Mouse (Mus musculus) hindbrain, postnatal 0 days (tissue): ENCODE measurements at regions not wholly inside any gene's neighbourhood (a gene's known extent, or its start where the extent isn't known, plus 50 kb on each side); places are given as distances from the start of the nearest gene placed in this dataset.

ENCODE experiments used
- ATAC-seq: fragments of 200-750 bp; cut with Nextera tagmentation; 2 replicates; pipeline ENCODE4 v1.8.0; 2017; ENCODE audit warnings: mild to moderate bottlenecking, moderate TSS enrichment, moderate library complexity
- DNase-seq: peaks from one replicate; pipeline ENCODE4 v3.0.0-alpha.2; 2015; ENCODE audit warnings: low spot score
- H3K27ac ChIP-seq: fragments of 300-500 bp; sonication (generic); 2 replicates; pipeline ENCODE4 v1.5.1; 2014; ENCODE audit warnings: mild to moderate bottlenecking
- H3K27me3 ChIP-seq: fragments of 300-500 bp; sonication (generic); 2 replicates; pipeline ENCODE4 v1.6.1; 2014; ENCODE audit warnings: low read length, mixed read lengths; ENCODE audit not compliant: insufficient read depth
- H3K36me3 ChIP-seq: fragments of 300-500 bp; sonication (generic); 2 replicates; pipeline ENCODE4 v1.6.1; 2014; ENCODE audit warnings: low read length, mixed read lengths; ENCODE audit not compliant: insufficient read depth
- H3K4me1 ChIP-seq: fragments of 300-500 bp; sonication (generic); 2 replicates; pipeline ENCODE4 v1.6.1; 2014; ENCODE audit warnings: antibody characterized with exemption, low read length, mixed read lengths; ENCODE audit not compliant: insufficient read depth
- H3K4me2 ChIP-seq: fragments of 300-500 bp; sonication (generic); 2 replicates; pipeline ENCODE4 v1.6.1; 2014; ENCODE audit warnings: low read depth, mild to moderate bottlenecking, low read length, moderate library complexity, mixed read lengths
- H3K4me3 ChIP-seq: fragments of 300-500 bp; sonication (generic); 2 replicates; pipeline ENCODE4 v1.5.1; 2014; ENCODE audit warnings: low read length
- H3K9ac ChIP-seq: fragments of 300-500 bp; sonication (generic); replicated peaks from 2 replicates; pipeline ENCODE4 v1.6.1; 2014; ENCODE audit warnings: mild to moderate bottlenecking, low read length, moderate library complexity, mixed read lengths
- H3K9me3 ChIP-seq: fragments of 300-500 bp; sonication (generic); 2 replicates; pipeline ENCODE4 v1.6.1; 2016; ENCODE audit warnings: low read length, mixed read lengths
- CTCF ChIP-seq: IDR thresholded peaks from 2 replicates; pipeline ENCODE4 v1.5.1; 2016; ENCODE audit warnings: antibody characterized with exemption, control low read depth, low read depth
- WGBS: fragments of 180-500 bp; shearing (Covaris S2); extraction: QIAGEN DNeasy Blood & Tissue Kit; methylation state at CpG from one replicate; pipeline ENCODE4 v1.1.7; 2014; 5-methylcytosine and 5-hydroxymethylcytosine counted together

GRCm38 (mm10) chrX:57711914-57712313 is 208.4 kb upstream of the Gpr101 start:
- no peak overlapping the region for H3K4me3 ChIP-seq
- H3K9ac ChIP-seq, result no peak overlapping the region
- no peaks in the 10 kb centered on the region for H3K9me3 ChIP-seq
- no peaks in the 10 kb centered on the region for H3K27me3 ChIP-seq
- H3K36me3 ChIP-seq, result no peaks in the 10 kb centered on the region
- DNase-seq (no peak), ATAC-seq (no peak)
- H3K27ac ChIP-seq, result no peak overlapping the region
- no peak overlapping the region for H3K4me2 ChIP-seq
- no peak for TF ChIP-seq CTCF
- 58% methylated on average over 6 of the region's 6 CpGs for WGBS
- no peaks in the 10 kb centered on the region for H3K4me1 ChIP-seq

- H3K4me2 ChIP-seq, result 0 out of 2 replicates have a peak overlapping the region, but pooled peaks have one; percentile 3
- ATAC-seq (no peak), DNase-seq (peak; percentile 2)
- H3K4me3 ChIP-seq, result no peak overlapping the region
- H3K4me1 ChIP-seq, result no peaks in the 10 kb centered on the region
- WGBS, result 47% methylated on average over 12 of the region's 12 CpGs
- H3K9me3 ChIP-seq, result no peaks in the 10 kb centered on the region
- no peaks in the 10 kb centered on the region for H3K36me3 ChIP-seq
- H3K27me3 ChIP-seq, result no peaks in the 10 kb centered on the region
- no peak overlapping the region for H3K9ac ChIP-seq
- TF ChIP-seq CTCF, result no peak
- H3K27ac ChIP-seq, result no peak overlapping the region
Observed at GRCm38 (mm10) chrX:57709115-57709877, 205.7 kb upstream of the Gpr101 start.

- no peak for DNase-seq
- WGBS, result 38% methylated on average over 6 of the region's 6 CpGs
- no peaks in the 10 kb centered on the region for H3K9me3 ChIP-seq
- 0 out of 2 replicates have a peak overlapping the region, but pooled peaks have one; percentile 3 for H3K4me2 ChIP-seq
- no peak overlapping the region for H3K27ac ChIP-seq
- no peaks in the 10 kb centered on the region for H3K4me1 ChIP-seq
- no peak for TF ChIP-seq CTCF
- H3K4me3 ChIP-seq, result no peak overlapping the region
- no peak for ATAC-seq
- no peaks in the 10 kb centered on the region for H3K36me3 ChIP-seq
- H3K9ac ChIP-seq, result no peak overlapping the region
- H3K27me3 ChIP-seq, result no peaks in the 10 kb centered on the region
Observed at GRCm38 (mm10) chrX:57708501-57708900, 204.9 kb upstream of the Gpr101 start.

- Histone ChIP-seq H3K4me3 (no peak overlapping the region), H3K9me3 (no peaks in the 10 kb centered on the region), H3K4me2 (no peak overlapping the region), H3K4me1 (no peaks in the 10 kb centered on the region), H3K9ac (no peak overlapping the region), H3K27me3 (no peaks in the 10 kb centered on the region), H3K27ac (no peak overlapping the region), H3K36me3 (no peaks in the 10 kb centered on the region)
- ATAC-seq, result no peak
- TF ChIP-seq CTCF, result no peak
- no peak for DNase-seq
- 47% methylated on average over 7 of the region's 7 CpGs for WGBS
Observed at GRCm38 (mm10) chrX:57707932-57708331, 204.4 kb upstream of the Gpr101 start.

- Histone ChIP-seq H3K27me3 (no peaks in the 10 kb centered on the region), H3K9me3 (no peaks in the 10 kb centered on the region), H3K4me2 (no peak overlapping the region), H3K27ac (no peak overlapping the region), H3K4me3 (no peak overlapping the region), H3K36me3 (no peaks in the 10 kb centered on the region), H3K4me1 (no peaks in the 10 kb centered on the region), H3K9ac (no peak overlapping the region)
- ATAC-seq (no peak), DNase-seq (no peak)
- WGBS, result 75% methylated on average over 3 of the region's 3 CpGs
- no peak for TF ChIP-seq CTCF
Observed at GRCm38 (mm10) chrX:57706683-57707308, 203.2 kb upstream of the Gpr101 start.

GRCm38 (mm10) chrX:57692506-57692905 is 188.9 kb upstream of the Gpr101 start:
- 24% methylated on average over 1 of the region's 1 CpGs for WGBS
- H3K9ac ChIP-seq, result no peak overlapping the region
- no peak for ATAC-seq
- no peaks in the 10 kb centered on the region for H3K9me3 ChIP-seq
- no peak overlapping the region for H3K4me2 ChIP-seq
- H3K27me3 ChIP-seq, result no peaks in the 10 kb centered on the region
- H3K36me3 ChIP-seq, result no peaks in the 10 kb centered on the region
- peak; percentile 31 for DNase-seq
- H3K27ac ChIP-seq, result no peak overlapping the region
- no peaks in the 10 kb centered on the region for H3K4me1 ChIP-seq
- H3K4me3 ChIP-seq, result no peak overlapping the region
- TF ChIP-seq CTCF, result no peak

- WGBS, result 49% methylated on average over 6 of the region's 6 CpGs
- Histone ChIP-seq H3K27me3 (no peaks in the 10 kb centered on the region), H3K9me3 (no peaks in the 10 kb centered on the region), H3K4me1 (no peaks in the 10 kb centered on the region), H3K4me2 (no peak overlapping the region), H3K36me3 (no peaks in the 10 kb centered on the region), H3K27ac (no peak overlapping the region), H3K9ac (no peak overlapping the region), H3K4me3 (no peak overlapping the region)
- ATAC-seq (no peak), DNase-seq (no peak)
- no peak for TF ChIP-seq CTCF
Observed at GRCm38 (mm10) chrX:57676764-57677163, 173.2 kb upstream of the Gpr101 start.
